Mouse (Mus musculus): ENCODE measurements around the gene Hist4h4. TPM values are rescaled to one million over a fixed set of nuclear protein-coding genes. Genes with fewer than 3 reads are reported as not detected.
A peak's percentile ranks its signal among the peaks of the same experiment; 100 is the strongest.

Hist4h4 gene
- polyA plus RNA-seq, 1 experiment from 2014 or later, result 1.2 TPM

GRCm38 (mm10) chr6:136789391-136789971, 14.7 kb downstream of the Hist4h4 start:
- Histone ChIP-seq H3K4me1 (ENCODE audit: control insufficient read depth, insufficient read depth, low read length) (peaks cover 6% of the 10 kb centered on the region; the same call in 1 of the 2 replicates), H3K9ac (ENCODE audit: low read depth, low read length) (no peak overlapping the region), H3K4me2 (replicated peaks; ENCODE audit: low read depth, low read length) (no peak overlapping the region), H3K4me3 (ENCODE audit: low read length) (no peak overlapping the region), H3K9me3 (ENCODE audit: control insufficient read depth, low read length) (no peaks in the 10 kb centered on the region), H3K36me3 (ENCODE audit: control insufficient read depth, insufficient read depth, low read length) (no peaks in the 10 kb centered on the region), H3K27ac (ENCODE audit: low read depth, low read length) (peak overlapping the region; percentile 24; the same call in 1 of the 2 replicates), H3K27me3 (ENCODE audit: control insufficient read depth, insufficient read depth, low read length) (no peaks in the 10 kb centered on the region; the same call in 1 of the 2 replicates)
- ATAC-seq (ENCODE audit: low FRiP score, low TSS enrichment), result peak; percentile 69; the same call in 1 of the 2 replicates
- WGBS, result 57% methylated on average over 5 of the region's 5 CpGs

DNA sequence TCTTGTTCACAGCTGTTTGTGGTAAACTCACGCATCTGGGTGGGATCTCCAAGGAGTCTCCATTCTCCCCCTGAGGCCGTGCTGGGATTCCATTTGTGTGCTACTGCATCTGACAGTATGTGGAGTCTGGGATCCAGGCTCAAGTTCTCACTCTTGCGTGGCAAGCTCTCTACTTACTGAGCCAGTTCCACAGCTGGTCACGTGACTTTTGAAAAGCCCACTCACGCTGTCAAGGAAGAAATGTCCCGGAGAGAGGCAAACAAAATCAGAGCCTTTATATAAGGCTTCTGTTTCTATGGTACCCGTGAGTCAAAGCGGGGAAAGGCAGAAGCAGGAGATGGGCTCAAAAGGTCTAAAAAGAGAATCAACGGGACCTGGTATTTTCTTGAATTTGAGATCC, 21.5 kb downstream of the Hist4h4 start:
- Histone ChIP-seq H3K27ac (ENCODE audit: low read depth, low read length) (no peak overlapping the region), H3K27me3 (ENCODE audit: control insufficient read depth, insufficient read depth, low read length) (no peaks in the 10 kb centered on the region), H3K4me3 (ENCODE audit: low read length) (no peak overlapping the region), H3K36me3 (ENCODE audit: control insufficient read depth, insufficient read depth, low read length) (no peaks in the 10 kb centered on the region), H3K9ac (ENCODE audit: low read depth, low read length) (no peak overlapping the region), H3K4me1 (ENCODE audit: control insufficient read depth, insufficient read depth, low read length) (no peaks in the 10 kb centered on the region), H3K4me2 (replicated peaks; ENCODE audit: low read depth, low read length) (no peak overlapping the region), H3K9me3 (ENCODE audit: control insufficient read depth, low read length) (no peaks in the 10 kb centered on the region)
- 87% methylated on average over 9 of the region's 9 CpGs for WGBS
- no peak for ATAC-seq (ENCODE audit: low FRiP score, low TSS enrichment)

DNA sequence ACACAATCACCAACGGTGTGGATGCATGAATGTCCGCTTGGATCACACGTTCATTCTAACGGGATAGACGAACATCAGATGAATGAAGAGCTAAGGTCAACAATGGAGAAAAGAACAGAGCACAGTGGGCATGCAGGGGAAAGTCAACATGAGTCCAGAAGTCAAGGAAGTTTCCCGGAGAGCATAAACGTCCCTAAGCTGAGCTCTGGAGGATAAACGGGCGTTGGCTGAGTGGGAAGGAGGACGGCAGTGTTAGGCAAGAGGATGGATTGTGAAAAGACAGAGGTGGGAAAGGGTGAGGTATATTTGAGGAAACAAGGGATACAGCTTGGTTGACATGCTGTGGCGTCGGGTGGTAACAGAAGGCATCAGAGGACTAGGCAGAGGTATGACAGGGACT, 22.1 kb downstream of the Hist4h4 start:
- Histone ChIP-seq H3K27me3 (ENCODE audit: control insufficient read depth, insufficient read depth, low read length) (no peaks in the 10 kb centered on the region), H3K36me3 (ENCODE audit: control insufficient read depth, insufficient read depth, low read length) (no peaks in the 10 kb centered on the region), H3K9me3 (ENCODE audit: control insufficient read depth, low read length) (no peaks in the 10 kb centered on the region), H3K4me1 (ENCODE audit: control insufficient read depth, insufficient read depth, low read length) (no peaks in the 10 kb centered on the region), H3K4me3 (ENCODE audit: low read length) (no peak overlapping the region), H3K4me2 (replicated peaks; ENCODE audit: low read depth, low read length) (no peak overlapping the region), H3K9ac (ENCODE audit: low read depth, low read length) (no peak overlapping the region), H3K27ac (ENCODE audit: low read depth, low read length) (no peak overlapping the region)
- WGBS, result 92% methylated on average over 12 of the region's 12 CpGs
- ATAC-seq (ENCODE audit: low FRiP score, low TSS enrichment), result no peak

DNA sequence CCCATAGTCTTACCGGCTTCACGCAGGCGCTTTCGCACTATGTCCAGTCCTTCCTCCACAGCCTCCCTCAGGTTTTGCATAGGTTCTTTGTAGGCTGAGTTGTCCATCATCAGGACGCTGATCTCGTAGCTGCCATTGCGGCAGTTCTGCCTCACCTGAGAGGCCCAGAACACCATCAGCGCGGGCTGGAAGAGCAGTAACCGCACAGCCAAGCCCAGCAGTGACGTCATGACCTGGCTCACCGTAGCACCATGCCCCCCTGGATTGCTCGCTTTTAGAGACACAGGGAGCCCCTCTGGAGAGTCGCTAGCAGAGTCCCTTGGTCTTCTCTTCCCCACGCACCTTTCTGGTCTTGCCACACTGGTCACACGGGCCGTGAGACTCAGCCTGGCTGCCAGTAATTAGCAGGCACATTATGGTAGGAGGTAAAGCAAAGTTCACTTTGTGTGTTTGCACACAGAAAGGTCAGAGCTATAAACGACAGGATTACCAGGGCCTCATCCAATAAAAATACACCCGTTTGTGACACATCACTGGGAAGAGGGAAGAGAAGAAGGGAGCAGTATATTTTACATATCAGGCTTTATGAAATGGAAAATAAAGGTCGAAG, 22.7 kb downstream of the Hist4h4 start, which contains the start of gene Gucy2c:
Gene Gucy2c (minus strand): TSS at position 389 of the 610 bp plus-strand sequence.
- no peaks in the 10 kb centered on the region for H3K27me3 ChIP-seq (ENCODE audit: control insufficient read depth, insufficient read depth, low read length)
- no peak within 1 kb of the TSS for H3K4me3 ChIP-seq (ENCODE audit: low read length)
- no peak within 1 kb of the TSS for H3K4me2 ChIP-seq (replicated peaks; ENCODE audit: low read depth, low read length)
- no peak for ATAC-seq (ENCODE audit: low FRiP score, low TSS enrichment)
- H3K4me1 ChIP-seq (ENCODE audit: control insufficient read depth, insufficient read depth, low read length), result no peaks in the 10 kb centered on the region
- no peaks in the 10 kb centered on the region for H3K9me3 ChIP-seq (ENCODE audit: control insufficient read depth, low read length)
- WGBS, result 73% methylated on average over 20 of the region's 20 CpGs
- no peak within 1 kb of the TSS for H3K27ac ChIP-seq (ENCODE audit: low read depth, low read length)
- H3K9ac ChIP-seq (ENCODE audit: low read depth, low read length), result no peak within 1 kb of the TSS
- no peaks in the 10 kb centered on the region for H3K36me3 ChIP-seq (ENCODE audit: control insufficient read depth, insufficient read depth, low read length)

DNA sequence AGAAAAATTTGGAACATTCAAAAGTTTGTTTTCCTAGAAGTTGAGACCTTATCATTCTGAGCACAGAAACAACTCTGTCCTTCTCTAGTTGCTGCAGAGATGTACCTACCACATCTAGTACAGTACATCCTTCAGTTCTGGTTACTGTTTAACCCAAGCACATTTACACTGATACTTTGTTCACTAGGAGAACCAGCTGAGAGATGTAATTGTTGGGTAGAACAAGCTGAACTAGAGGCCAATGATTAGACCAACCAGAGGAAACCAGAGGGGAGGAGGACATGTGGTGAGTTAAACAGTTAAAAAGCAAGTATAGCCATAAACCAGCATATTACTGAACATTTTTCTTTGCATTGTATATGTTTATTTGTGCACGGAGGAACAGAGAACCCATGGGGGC, 27.8 kb downstream of the Hist4h4 start:
- 87% methylated on average over 1 of the region's 1 CpGs for WGBS
- Histone ChIP-seq H3K9me3 (ENCODE audit: control insufficient read depth, low read length) (no peaks in the 10 kb centered on the region), H3K4me1 (ENCODE audit: control insufficient read depth, insufficient read depth, low read length) (no peaks in the 10 kb centered on the region), H3K4me3 (ENCODE audit: low read length) (no peak overlapping the region), H3K27me3 (ENCODE audit: control insufficient read depth, insufficient read depth, low read length) (no peaks in the 10 kb centered on the region), H3K4me2 (replicated peaks; ENCODE audit: low read depth, low read length) (no peak overlapping the region), H3K36me3 (ENCODE audit: control insufficient read depth, insufficient read depth, low read length) (no peaks in the 10 kb centered on the region), H3K27ac (ENCODE audit: low read depth, low read length) (no peak overlapping the region), H3K9ac (ENCODE audit: low read depth, low read length) (no peak overlapping the region)
- ATAC-seq (ENCODE audit: low FRiP score, low TSS enrichment), result no peak

- ATAC-seq (ENCODE audit: low FRiP score, low TSS enrichment), result no peak
Measured at GRCm38 (mm10) chr6:136769859-136770258, 34.4 kb downstream of the Hist4h4 start.

GRCm38 (mm10) chr6:136769143-136769542, 35.1 kb downstream of the Hist4h4 start:
- no peaks in the 10 kb centered on the region for H3K36me3 ChIP-seq (ENCODE audit: control insufficient read depth, insufficient read depth, low read length)
- ATAC-seq (ENCODE audit: low FRiP score, low TSS enrichment), result no peak
- H3K27me3 ChIP-seq (ENCODE audit: control insufficient read depth, insufficient read depth, low read length), result no peaks in the 10 kb centered on the region
- no peaks in the 10 kb centered on the region for H3K9me3 ChIP-seq (ENCODE audit: control insufficient read depth, low read length)
- no peaks in the 10 kb centered on the region for H3K4me1 ChIP-seq (ENCODE audit: control insufficient read depth, insufficient read depth, low read length)
- no peak overlapping the region for H3K27ac ChIP-seq (ENCODE audit: low read depth, low read length)
- WGBS, result 84% methylated on average over 8 of the region's 8 CpGs
- H3K9ac ChIP-seq (ENCODE audit: low read depth, low read length), result no peak overlapping the region
- no peak overlapping the region for H3K4me2 ChIP-seq (replicated peaks; ENCODE audit: low read depth, low read length)
- no peak overlapping the region for H3K4me3 ChIP-seq (ENCODE audit: low read length)

More at GRCm38 (mm10) chr6:136769859-136770258, 34.4 kb downstream of the Hist4h4 start:
- H3K9ac ChIP-seq (ENCODE audit: low read depth, low read length), result no peak overlapping the region
- H3K4me2 ChIP-seq (replicated peaks; ENCODE audit: low read depth, low read length), result no peak overlapping the region
- H3K4me1 ChIP-seq (ENCODE audit: control insufficient read depth, insufficient read depth, low read length), result no peaks in the 10 kb centered on the region
- H3K36me3 ChIP-seq (ENCODE audit: control insufficient read depth, insufficient read depth, low read length), result no peaks in the 10 kb centered on the region
- H3K9me3 ChIP-seq (ENCODE audit: control insufficient read depth, low read length), result no peaks in the 10 kb centered on the region
- H3K27ac ChIP-seq (ENCODE audit: low read depth, low read length), result no peak overlapping the region
- H3K4me3 ChIP-seq (ENCODE audit: low read length), result no peak overlapping the region
- WGBS, result 90% methylated on average over 7 of the region's 7 CpGs
- H3K27me3 ChIP-seq (ENCODE audit: control insufficient read depth, insufficient read depth, low read length), result no peaks in the 10 kb centered on the region

DNA sequence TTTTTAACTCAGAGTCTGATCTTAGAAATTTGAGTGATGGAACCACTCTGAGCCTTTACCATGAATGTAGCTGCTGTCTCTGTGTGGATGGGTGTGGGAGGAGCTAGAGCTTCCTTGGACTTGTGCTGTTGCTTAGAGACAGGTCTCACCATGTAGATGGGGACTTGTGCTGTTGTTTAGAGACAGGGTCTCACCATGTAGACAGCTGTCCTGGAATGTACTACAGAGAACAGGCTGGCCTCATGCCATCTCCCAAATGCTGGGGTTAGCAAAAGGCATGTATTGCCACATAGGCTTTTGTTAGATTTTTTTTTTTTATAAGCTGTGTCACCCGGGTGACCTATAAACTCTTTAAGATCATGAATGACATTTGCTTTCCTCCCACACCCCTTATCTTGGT, 40.3 kb downstream of the Hist4h4 start:
- ATAC-seq (ENCODE audit: low FRiP score, low TSS enrichment), result no peak
- Histone ChIP-seq H3K27ac (ENCODE audit: low read depth, low read length) (no peak overlapping the region), H3K4me2 (replicated peaks; ENCODE audit: low read depth, low read length) (no peak overlapping the region), H3K4me3 (ENCODE audit: low read length) (no peak overlapping the region), H3K9ac (ENCODE audit: low read depth, low read length) (no peak overlapping the region), H3K9me3 (ENCODE audit: control insufficient read depth, low read length) (no peaks in the 10 kb centered on the region), H3K36me3 (ENCODE audit: control insufficient read depth, insufficient read depth, low read length) (no peaks in the 10 kb centered on the region), H3K4me1 (ENCODE audit: control insufficient read depth, insufficient read depth, low read length) (no peaks in the 10 kb centered on the region), H3K27me3 (ENCODE audit: control insufficient read depth, insufficient read depth, low read length) (no peaks in the 10 kb centered on the region)
- 58% methylated on average over 1 of the region's 1 CpGs for WGBS

All from kidney, embryonic 14.5 days (tissue).